Mouse (Mus musculus) ES-CJ7 (cell line): ENCODE measurements around the gene Arsa.

Experiments used
- DNase-seq: peaks from one replicate; pipeline ENCODE4 v3.0.0; 2011; ENCODE audit warnings: low read depth, low spot score

Arsa gene

GRCm38 (mm10) chr15:89496131-89496530, 18.9 kb upstream of the Arsa start:
- peak; percentile 45 for DNase-seq

- peak; percentile 52 for DNase-seq
Observed at GRCm38 (mm10) chr15:89494970-89495369, 17.7 kb upstream of the Arsa start.

GRCm38 (mm10) chr15:89488611-89489117, 11.4 kb upstream of the Arsa start:
- peak; percentile 54 for DNase-seq

GRCm38 (mm10) chr15:89488182-89488581, 11.0 kb upstream of the Arsa start:
- no peak for DNase-seq

- peak; percentile 61 for DNase-seq
Observed at GRCm38 (mm10) chr15:89480584-89480983, 3.4 kb upstream of the Arsa start.

GRCm38 (mm10) chr15:89478622-89479021, 1.4 kb upstream of the Arsa start:
- DNase-seq: no peak

- DNase-seq: peak; percentile 69
Observed at GRCm38 (mm10) chr15:89477806-89478205, 581 bp upstream of the Arsa start.

- no peak for DNase-seq
Observed at GRCm38 (mm10) chr15:89476475-89476815, 780 bp downstream of the Arsa start.

- DNase-seq: peak; percentile 93
Observed at GRCm38 (mm10) chr15:89475611-89476474, 1.4 kb downstream of the Arsa start.

- DNase-seq: no peak
Observed at GRCm38 (mm10) chr15:89475293-89475600, 2.0 kb downstream of the Arsa start.

- DNase-seq: no peak
Observed at GRCm38 (mm10) chr15:89474596-89475292, 2.5 kb downstream of the Arsa start.

- no peak for DNase-seq
Observed at GRCm38 (mm10) chr15:89473921-89474320, 3.3 kb downstream of the Arsa start.

- no peak for DNase-seq
Observed at GRCm38 (mm10) chr15:89473370-89473769, 3.9 kb downstream of the Arsa start.

- no peak for DNase-seq
Observed at GRCm38 (mm10) chr15:89471476-89471875, 5.7 kb downstream of the Arsa start.

GRCm38 (mm10) chr15:89468577-89468976, 8.6 kb downstream of the Arsa start:
- peak; percentile 64 for DNase-seq

GRCm38 (mm10) chr15:89465052-89465451, 12.2 kb downstream of the Arsa start:
- DNase-seq: peak; percentile 58

- peak; percentile 66 for DNase-seq
Observed at GRCm38 (mm10) chr15:89463334-89464235, 13.6 kb downstream of the Arsa start.

- DNase-seq: no peak
Observed at GRCm38 (mm10) chr15:89462176-89462575, 15.0 kb downstream of the Arsa start.

GRCm38 (mm10) chr15:89461321-89461720, 15.9 kb downstream of the Arsa start:
- no peak for DNase-seq

- peak; percentile 67 for DNase-seq
Observed at GRCm38 (mm10) chr15:89460298-89460697, 16.9 kb downstream of the Arsa start.

- DNase-seq: no peak
Observed at GRCm38 (mm10) chr15:89459821-89460220, 17.4 kb downstream of the Arsa start.

- DNase-seq: no peak
Observed at GRCm38 (mm10) chr15:89458942-89459341, 18.3 kb downstream of the Arsa start.
